Mouse (Mus musculus) spleen, adult 2 months (tissue): ENCODE results near the gene Eri3.

ENCODE experiments used
- CTCF ChIP-seq: fragments of 200-500 bp; IDR thresholded peaks from 2 replicates; pipeline ENCODE4 v1.5.1; 2011; ENCODE audit warnings: mild to moderate bottlenecking, inconsistent platforms; ENCODE audit not compliant: insufficient read depth, insufficient read length, insufficient replicate concordance; ENCODE audit errors: extremely low read depth
- POLR2A ChIP-seq: fragments of 200-500 bp; IDR thresholded peaks from 2 replicates; pipeline ENCODE4 v1.6.1; 2011; ENCODE audit warnings: low read depth, low read length, inconsistent platforms

DNA sequence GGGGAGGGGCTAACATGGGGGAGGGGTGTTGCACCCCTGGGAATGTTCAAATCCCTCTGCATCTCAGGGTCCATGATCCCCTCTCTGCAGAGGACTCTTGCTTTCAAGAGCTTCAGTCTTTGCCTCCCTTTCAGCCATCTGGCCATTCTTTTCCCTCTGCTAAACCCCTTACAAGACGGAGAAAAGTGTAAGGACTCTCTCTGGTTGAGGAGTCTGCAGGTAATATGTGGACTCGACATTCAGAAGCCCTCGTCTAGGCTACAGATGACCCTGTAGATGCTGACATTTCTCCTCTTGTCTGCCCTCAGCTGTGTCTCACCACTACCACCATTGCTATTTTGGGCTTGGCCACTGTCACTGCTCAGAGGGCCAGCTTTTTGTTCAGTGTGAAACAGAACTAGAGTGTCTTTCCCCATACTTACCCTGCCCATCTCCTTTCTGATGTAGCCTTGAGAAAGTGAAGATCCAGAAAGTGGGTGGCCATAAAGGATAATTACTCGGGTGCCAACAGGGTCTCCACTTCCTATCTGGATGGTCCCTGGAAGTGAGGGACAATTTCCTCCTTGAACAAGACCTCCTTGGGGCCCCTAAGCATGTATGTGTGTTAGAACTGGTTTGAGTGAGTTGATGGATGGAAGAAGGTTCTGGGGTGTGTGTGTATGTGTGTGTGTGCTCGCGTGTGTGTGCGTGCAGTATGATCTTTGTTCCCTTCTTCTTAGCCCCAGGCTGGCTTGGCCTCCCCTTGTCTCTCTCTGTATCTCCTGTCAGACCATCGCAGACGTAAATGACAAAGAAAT lies 104.7 kb downstream of the Eri3 start:
- no peak for TF ChIP-seq POLR2A
- no peak for TF ChIP-seq CTCF
